Mouse (Mus musculus) fibroblast of lung, adult 2 months (primary cell): ENCODE data around the gene Ipcef1.
A peak's percentile ranks its signal among the peaks of the same experiment; 100 is the strongest.

Experiments
- DNase-seq: peaks from one replicate; pipeline ENCODE4 v3.0.0-alpha.2; 2011; ENCODE audit warnings: low read depth

Ipcef1 gene

DNA sequence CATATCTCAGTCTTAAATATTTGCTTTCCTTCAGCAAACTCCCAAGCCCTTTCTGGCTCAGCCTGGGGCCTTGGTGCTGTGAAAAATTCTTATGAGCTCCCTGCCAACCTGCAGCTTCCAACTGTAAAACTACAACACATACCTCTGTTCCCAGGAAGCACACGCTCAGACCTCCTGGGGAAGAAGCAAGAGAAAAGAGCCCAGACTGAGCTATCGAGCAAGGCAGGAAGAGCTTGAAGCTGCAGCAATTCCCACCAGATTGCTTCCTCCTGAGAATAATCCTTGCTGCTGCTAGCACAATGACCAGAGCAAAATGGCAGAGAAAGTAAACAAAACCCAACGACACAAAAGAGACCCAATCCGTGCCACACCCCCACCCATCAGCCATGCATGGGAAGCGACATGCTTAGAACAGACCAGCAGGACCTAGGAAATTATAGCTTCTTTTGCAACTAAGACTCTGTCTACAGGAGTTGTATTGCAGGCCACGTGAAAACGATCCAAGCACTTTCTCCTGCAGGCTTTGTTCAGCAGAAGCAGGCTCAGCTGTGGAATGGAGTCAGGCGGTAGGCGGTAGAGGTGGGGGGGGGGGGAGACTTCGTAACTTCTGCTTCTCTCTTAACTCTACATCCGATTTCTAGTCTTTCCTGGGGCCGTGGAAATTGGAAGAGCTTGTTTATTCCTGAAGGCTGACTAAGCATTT is at the start of gene Ipcef1:
TSS of gene Ipcef1 (minus strand) at position 164 of the 703 bp plus-strand sequence.
- peak; percentile 10 for DNase-seq

DNA sequence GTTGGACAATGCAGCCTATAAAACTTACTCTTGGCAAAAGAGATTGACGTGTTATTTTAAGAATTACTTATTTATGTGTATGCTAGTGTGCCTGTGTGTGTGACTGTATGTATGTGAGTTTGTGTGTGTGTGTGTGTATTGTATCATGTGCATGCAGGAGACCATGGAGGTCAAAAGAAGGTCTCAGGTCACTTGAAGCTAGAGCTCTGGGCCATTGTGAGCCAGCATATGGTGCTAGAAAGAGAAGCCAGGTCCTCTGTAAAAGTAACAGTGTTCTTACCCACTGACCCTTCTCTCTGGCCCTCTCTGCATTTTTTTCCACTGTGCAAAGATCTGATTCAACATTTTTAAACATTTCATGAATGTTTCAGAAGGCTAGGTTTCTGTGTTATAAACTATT is 25.7 kb upstream of the Ipcef1 start:
- no peak for DNase-seq

DNA sequence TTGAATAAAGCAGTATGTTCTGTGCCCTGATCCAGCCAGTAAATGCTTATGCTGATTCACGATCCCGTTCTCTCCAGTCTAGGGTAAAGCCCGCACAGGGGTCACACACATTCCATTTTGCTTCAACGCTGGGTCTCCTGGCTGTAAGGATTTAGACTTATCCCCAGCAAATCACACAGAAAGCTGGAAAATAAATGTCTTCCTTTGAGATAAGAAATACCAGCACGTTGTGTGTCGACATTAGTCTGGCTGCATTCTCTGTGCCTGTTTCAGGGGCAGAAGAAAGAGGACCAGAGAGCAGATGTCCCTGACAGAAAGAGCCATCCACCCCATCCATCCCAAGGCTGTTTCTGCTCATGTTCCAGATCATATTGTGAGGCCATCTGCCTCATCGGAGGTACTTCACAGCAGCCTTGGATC is 25.1 kb upstream of the Ipcef1 start:
- no peak for DNase-seq

DNA sequence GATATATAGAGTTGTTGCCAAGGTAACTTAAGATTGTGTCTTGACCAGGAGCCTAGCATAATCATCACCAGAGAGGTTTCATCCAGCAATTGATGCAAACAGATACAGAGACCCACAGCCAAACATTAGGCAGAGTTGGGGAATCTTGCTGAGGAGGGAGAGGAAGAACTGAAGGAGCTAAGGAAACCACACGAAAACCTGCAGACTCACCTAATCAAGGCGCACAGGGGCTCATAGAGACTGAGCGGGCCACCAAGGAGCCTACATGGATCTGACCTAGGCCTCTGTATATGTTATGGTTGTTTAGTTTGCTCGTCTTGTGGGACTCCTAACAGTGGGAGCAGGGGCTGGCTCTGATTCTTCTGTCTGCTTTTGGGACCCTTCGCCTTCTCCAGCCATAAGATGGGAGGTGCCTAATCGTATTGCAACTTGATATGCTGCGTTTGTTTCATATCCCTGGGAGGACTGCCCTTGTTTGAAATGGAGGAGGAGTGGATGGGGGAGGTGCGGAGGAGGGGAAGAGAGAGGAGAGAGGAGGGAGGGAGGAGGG is 24.5 kb upstream of the Ipcef1 start:
- DNase-seq: no peak

DNA sequence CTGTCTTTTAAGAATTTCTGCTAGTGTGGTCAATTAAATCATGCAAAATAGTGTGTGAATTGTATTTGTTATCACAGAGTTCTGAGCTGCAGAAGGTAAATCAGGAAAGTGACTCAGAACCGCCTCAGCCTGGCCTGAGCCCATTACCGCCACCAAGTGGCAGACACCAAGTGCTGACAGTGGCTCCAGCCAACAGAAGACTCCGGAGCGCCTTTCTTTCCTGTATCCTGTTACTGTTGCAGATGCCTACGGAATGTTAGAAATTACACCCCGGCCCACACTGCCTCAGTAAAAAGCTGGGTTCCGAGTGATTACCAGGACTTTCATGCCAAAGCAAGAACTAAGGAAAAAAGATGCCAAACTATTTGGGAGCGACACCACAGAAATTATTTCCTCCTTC is 23.9 kb upstream of the Ipcef1 start:
- peak; percentile 79 for DNase-seq

DNA sequence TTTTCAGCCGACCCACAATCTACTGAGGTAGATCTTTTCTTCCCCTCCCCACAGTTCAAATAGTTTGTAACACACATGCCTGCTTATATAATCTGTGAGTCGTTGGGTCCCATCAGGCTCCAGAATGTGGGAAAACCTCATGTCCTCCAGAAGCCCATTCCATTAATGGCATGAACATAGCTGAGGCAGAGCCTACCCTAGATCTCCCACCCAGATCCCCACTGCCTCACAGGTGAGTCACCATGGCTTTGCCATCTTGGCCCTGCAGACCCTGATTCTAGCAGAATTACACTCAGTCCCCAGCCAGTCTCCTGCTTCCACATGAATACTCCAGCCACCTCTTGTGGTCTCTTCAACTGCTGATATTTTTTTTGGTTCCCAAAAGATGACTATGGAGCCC is 23.4 kb upstream of the Ipcef1 start:
- DNase-seq: peak; percentile 49

DNA sequence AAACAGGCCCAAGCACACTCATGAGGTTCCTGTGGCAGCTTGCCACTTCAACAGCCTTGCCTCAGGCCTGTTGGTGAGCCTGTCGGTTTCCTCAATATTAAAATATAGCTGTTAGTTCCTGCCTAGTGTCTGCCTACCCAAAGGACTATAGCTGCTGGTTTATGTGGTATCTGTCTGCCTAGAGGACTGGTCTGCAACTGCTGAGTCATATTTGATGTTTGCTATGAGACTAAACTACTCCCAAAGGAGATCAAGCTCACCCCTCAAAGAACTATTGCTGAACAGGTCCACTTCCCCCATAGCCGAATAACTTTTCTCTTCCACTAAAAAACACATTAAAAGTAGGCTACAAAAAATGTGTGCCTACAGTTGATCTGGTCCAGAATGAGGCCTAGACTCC is 22.0 kb upstream of the Ipcef1 start:
- no peak for DNase-seq

DNA sequence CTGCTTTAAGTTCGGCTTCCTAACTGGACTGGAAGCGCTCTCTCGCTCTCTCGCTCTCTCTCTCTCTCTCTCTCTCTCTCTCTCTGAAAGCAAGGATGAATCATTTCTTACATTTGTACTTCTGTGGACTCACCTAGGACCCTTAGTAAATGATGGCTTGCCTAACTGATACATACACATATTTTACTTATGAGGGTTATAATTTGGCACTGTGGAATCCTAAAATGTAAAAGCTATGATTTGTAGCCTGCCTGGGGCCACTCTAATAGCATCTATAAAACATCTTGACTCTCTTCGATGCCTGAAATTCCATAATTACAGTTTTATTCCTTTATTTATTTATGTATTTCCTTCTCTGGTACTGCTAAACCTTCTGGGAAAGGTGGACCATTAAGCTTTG is 18.6 kb upstream of the Ipcef1 start:
- DNase-seq: no peak

DNA sequence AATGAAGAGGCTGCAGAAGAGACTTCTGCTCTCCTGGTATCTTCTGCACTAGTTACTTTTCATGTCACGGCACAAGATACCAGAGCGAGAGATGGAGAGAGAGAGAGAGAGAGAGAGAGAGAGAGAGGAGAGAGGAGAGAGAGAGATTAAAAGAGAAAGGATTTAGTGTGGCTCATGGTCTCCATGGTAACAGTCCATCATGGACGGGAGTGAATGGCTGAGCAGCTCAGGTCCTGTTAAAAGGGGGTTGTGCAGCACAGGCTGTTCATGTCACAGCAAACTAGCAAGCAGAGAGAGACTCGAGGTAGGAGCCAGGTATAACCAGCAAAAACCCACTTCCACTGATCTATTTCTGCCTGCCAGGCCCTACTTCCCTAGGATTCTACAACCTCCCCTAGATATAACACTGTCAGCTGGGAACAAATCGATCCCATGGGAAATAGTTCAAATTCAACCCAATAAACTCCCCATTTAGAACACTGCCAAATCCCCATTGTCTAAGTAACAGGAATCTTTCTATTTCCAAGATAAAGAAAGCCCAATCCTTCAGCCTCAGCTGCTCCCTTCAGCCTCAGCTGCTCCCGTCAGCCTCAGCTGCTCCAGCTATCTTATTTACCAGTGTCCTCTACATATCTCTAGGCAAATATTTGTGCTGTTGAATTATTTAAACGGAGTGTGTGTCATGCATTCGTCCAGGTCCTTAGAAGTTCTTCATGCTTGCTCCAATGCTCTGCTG is 18.0 kb upstream of the Ipcef1 start:
- no peak for DNase-seq

DNA sequence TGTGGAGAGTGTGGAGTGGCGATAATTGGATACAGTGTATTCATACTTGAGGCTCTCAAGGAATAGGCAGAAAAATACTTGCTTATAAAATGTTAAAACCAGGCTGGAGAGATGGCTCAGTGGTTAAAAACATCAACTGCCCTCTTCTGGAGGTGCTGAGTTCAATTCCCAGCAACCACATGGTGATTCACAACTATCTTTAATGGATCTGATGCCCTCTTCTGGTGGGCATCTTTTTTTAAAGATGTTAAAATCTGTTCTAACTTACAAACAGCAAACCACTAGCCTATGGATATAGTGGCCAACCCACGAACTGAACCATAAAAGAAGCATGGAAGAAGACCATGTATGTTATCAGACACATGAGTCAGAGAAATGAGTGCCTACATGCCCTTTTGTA is 16.8 kb upstream of the Ipcef1 start:
- DNase-seq: no peak

DNA sequence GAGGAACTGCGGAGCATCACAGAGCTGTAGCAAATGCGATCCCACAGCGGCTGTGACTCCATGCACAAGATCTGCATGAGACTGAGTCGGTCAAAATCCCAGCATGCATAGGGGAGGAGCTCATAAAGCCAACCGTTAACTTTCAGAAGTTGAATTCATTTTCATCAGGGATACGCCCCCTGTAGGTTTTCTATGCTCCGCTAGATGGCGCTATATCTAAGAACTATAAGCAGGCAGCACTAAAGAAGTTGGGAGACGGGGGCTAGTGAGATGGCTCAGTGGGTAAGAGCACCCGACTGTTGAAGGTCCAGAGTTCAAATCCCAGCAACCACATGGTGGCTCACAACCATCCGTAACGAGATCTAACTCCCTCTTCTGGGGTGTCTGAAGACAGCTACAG is 16.3 kb upstream of the Ipcef1 start:
- no peak for DNase-seq

DNA sequence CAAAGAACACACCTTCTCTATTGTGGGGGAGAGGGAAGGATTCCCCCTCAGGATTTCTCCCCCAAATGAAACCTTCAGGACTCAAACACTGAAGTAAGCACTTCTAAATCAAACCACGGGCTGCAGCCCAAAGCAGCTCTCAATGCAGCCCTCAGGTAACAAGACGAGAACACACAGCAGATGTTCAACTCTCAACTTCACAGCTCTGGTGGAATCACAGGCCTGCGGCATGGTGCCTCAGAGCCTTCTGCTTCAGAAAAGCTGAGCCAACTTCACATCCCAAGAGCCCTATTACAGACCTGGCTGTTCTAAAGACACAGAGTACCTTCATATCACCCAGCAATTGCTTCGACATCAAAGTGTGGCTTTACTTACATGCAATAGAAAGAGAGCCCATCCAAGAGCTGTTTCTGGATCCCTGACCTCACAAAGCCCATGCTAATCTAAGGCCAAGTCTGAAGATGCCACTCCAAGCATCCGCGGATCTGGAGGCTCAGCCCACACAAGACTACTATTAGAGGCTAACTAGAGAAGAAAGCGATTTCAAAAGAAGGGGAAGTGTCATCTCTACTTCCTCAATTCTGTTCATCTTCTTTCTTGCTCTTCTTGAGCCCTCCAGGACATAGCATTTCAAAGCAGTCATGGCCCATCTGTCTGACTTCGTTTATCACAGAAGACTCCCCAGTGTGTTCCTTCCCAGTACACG is 11.6 kb upstream of the Ipcef1 start:
- DNase-seq: no peak

DNA sequence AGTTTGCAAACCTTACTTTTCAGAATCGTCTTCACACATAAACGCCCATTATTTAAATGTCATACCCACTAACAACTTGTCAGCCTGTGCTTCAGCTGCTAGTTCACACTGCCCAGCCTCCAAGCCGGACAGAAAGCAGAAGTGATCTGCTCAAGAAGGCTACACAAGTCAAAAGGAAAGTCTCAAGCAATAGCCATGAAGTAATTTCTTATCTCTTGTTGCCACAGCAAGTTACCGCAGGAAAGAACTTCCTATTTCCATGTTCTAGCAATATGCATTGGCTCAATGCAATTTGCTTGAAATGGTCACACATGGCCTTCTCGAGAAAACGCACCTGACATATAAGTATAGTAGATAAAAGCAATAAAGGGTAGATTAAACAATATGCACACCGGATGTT is 10.7 kb upstream of the Ipcef1 start:
- DNase-seq: no peak

DNA sequence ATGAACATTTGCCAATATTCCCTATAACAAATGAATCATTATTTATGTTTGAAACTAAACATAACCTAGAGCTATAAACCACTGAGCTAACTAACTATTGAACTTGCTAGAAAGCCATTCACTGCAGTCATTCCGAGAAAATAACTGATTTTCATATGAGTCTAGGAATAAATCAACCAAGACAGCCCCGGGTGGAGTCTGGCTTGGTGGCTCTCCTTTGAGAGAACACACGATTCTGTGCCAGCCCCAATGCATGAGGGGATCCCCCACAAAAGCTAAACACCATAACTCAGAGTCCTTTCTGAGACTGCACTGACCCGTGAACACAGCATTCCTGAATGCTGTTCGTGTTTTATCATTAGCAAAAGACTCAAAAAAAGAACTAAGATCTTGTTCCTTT is 8.0 kb upstream of the Ipcef1 start:
- no peak for DNase-seq

DNA sequence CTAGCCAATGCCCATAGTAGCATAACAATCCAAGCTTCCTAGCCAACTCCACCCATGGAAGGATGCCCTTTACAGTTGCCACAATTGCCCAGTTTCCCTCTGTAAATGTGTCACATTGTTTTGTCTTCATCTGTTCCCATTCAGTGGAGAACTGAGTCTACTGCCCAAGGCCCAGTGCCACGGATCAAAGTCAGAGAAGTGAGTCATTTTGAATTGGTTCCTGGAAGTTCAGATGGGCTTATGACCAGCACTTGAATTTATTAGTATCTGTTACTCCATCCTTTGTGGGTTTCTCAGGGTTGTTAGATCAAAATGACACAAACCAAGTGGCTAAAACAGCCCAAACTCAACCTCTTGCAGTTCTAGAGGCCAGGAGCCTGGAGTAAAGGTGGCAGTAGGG is 5.3 kb upstream of the Ipcef1 start:
- DNase-seq: peak; percentile 68

DNA sequence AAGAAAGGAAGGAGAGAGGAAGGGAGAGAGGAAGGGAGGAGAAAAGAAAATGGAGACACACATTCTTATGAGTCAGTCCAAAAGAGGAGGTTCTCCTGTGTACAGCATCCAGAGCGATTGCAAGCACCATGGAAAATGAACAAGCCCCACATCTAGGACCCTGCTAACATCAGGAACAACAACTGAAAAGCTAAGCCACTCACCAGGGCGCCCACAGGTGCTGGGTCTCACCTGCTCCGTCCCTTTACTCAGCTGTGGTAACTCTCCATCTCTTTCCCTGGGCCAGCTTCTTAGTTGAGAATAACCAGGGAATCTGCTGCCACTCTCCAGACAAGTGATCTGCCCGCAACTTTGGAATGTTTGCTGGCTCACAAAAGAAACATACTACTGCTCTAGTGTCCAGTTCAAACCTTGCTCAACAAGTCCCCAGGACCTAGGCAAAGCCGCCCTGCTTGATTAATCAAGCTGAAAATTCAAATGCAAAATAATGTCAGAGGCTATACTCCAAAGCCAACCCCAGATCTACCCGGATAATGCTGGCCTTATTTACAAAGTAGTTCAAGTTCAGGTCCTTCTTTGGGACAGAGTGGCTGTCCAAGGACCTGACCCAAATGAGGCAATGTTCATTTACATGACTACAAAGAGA is 2.4 kb upstream of the Ipcef1 start:
- DNase-seq: no peak

DNA sequence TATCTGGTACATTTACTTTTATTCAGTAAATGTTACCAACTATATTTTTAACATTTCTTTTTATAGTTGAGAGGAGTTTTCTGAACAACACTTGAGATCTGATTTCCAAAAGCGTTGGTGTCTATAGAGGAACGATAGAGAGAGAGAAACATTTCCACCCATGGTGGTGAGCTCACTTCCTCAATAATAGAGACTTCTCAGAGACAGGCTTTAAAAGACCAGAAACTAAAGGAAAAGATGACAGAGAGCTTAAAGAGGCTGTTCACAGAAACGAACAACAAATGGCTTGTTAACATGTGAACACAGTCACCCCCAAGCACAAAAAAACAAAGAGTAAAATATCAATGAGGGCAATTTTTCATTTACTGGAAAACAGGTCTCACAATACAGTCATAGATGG is 2.4 kb downstream of the Ipcef1 start:
- no peak for DNase-seq

DNA sequence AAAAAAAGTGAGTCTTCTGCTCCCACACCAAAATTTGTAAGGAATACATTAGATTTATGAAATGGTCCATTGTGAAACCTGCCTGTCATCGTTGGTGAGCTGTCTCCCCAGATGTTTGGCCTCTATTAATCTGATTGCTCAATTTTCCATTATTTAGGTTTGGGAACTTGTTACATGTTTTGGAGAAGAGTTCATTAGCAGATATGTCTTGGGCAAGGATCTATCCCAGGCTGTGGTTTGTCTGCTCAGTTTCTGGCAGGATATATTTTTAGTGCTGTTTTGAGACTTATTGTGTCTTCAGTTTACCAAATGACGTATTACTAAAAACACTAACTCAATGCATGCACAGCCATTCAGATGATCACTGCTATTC is 4.4 kb downstream of the Ipcef1 start:
- DNase-seq: peak; percentile 47

DNA sequence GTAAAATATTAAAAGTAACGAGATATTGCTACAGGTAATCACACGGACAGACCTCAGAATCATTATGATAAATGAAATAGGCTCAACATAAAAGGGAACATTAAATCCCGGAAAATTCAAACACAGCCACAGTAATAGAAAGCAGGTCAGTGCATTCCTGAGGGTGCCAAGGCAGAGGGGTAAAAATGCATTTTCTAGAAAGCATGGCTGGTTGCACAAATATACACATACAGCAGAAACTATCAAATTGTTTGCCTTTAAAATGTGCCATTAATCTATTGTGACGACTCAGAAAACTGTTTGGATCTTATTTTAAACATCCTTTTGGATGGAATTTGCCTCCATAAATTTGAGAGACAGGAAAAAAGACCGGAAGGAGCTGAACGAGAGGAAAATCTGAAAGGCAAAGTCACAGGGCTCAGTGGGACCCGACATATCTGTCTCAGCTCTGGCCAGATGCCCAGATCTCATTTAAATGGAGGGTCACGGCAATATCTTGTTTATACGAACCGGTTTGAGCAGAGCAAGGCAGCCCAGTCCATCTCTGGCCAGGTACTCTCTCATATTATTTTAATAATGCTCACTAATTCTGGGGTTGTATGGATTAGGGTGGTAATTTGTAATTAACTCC is 4.9 kb downstream of the Ipcef1 start:
- peak; percentile 9 for DNase-seq

DNA sequence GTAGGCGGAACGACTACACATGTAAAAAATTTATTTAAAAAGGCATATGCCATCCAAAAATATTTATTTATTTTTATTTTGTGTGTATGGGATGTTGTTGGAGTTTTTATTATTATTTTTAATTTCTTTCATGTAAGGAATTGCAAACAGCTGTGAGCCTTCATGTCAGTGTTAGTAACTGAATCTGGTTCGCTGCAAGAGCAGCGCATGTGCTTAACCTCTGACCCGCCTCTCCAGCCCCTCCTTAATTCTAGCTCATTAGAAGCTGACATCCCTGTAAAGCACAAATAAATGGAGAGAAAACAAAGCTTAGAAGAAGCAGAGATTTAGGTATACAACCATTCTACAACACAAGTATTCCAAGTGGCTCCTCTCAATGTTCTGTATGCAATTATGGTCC is 8.4 kb downstream of the Ipcef1 start:
- DNase-seq: no peak

DNA sequence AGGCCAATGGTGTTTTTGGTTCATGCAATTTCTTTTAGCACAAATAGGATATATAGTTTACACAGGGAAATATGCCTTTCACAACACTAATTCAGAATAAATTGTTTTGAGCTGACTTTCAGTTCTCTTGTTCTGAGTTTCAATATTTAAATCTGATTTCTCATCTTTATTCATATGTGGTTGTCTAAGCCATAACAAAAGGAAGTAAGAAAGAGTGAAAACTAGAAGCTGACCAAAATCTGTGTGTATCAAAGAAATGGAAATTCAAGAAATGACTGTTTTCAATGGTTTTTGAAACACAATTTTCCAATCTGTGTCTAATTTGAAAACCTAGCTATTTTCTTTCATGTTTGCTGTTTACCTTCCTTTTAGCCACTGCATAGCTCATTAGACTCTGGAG is 11.2 kb downstream of the Ipcef1 start:
- DNase-seq: no peak

DNA sequence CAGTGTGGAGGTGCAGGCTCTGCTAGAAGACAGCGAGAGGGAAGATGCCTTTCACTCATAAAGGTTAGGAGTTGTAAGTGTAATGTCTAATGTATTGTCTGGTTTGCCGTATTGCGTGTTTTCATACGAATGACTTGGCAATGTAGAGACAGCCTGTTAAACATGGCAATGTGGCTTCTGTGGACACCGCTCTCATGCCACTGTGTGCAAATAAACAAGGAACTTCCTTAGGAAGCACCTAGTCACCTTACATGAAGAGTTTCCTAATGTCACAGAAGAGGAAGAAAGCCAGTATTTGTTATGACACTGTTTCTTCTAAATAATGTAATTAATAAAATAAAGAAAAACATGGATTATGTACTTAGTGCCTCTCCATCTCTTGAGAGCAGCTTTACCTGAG is 15.1 kb downstream of the Ipcef1 start:
- no peak for DNase-seq
